Mouse (Mus musculus): ENCODE data around the gene Myh15. TPM values are rescaled to one million over a fixed set of nuclear protein-coding genes. Genes with fewer than 3 reads are reported as not detected.
"Not testable (repeated sequence)": the region's sequence is repeated elsewhere in the genome, so short reads cannot be mapped to it uniquely, and the experiment has no call there.

Myh15 gene
- polyA plus RNA-seq, 1 experiment from 2014 or later, result 0.05 TPM

DNA sequence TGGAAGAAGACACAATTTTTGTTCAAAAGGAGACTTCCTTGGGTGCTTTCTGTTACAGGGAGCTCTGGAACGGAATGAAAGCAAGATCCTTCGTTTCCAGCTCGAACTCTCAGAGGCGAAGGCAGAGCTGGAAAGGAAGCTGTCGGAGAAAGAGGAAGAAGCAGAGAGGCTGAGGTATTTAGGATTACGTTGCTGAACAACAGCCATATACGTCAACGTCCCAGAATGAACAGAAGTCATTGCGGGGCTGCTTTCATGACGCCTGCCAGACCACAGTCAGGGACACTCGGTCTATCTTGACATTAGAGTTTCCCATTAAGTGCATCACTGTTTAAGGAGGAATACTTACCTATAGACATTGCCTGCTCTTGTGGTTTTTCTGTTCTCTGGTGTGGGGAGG lies 108.4 kb downstream of the Myh15 start:
- H3K36me3 ChIP-seq, result no peaks in the 10 kb centered on the region
- no peaks in the 10 kb centered on the region for H3K4me1 ChIP-seq
- H3K4me2 ChIP-seq, result no peak overlapping the region
- H3K27ac ChIP-seq (replicated peaks), result no peak overlapping the region
- no peak overlapping the region for H3K9ac ChIP-seq (replicated peaks)
- H3K27me3 ChIP-seq (replicated peaks), result no peaks in the 10 kb centered on the region
- no peaks in the 10 kb centered on the region for H3K9me3 ChIP-seq (replicated peaks)
- no peak overlapping the region for H3K4me3 ChIP-seq (replicated peaks)
- ATAC-seq (ENCODE audit: low FRiP score), result no peak
- 87% methylated on average over 11 of the region's 11 CpGs for WGBS

DNA sequence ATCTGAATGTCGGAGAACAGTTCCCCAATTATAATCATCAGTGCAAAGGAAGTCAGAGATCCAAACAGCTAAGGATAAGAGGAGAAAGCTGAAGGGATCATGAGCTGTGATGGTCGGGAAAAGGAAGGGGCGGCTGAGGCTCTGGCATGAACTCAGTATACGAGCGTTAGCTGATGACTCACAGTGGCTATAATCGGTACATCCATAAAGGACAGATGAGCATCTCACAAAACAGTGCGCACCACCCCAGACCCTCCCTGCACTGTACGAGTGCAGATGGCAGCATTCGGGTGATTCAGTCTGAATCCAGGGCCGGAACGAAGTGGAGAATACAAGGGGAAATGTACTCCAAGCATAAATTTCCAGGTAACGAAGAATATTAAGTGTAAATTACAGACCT lies 110.0 kb downstream of the Myh15 start:
- no peaks in the 10 kb centered on the region for H3K9me3 ChIP-seq (replicated peaks)
- H3K4me2 ChIP-seq, result no peak overlapping the region
- WGBS, result 92% methylated on average over 12 of the region's 12 CpGs
- ATAC-seq (ENCODE audit: low FRiP score), result no peak
- H3K36me3 ChIP-seq, result no peaks in the 10 kb centered on the region
- H3K9ac ChIP-seq (replicated peaks), result no peak overlapping the region
- no peak overlapping the region for H3K4me3 ChIP-seq (replicated peaks)
- H3K4me1 ChIP-seq, result no peaks in the 10 kb centered on the region
- H3K27me3 ChIP-seq (replicated peaks), result no peaks in the 10 kb centered on the region
- H3K27ac ChIP-seq (replicated peaks), result no peak overlapping the region

DNA sequence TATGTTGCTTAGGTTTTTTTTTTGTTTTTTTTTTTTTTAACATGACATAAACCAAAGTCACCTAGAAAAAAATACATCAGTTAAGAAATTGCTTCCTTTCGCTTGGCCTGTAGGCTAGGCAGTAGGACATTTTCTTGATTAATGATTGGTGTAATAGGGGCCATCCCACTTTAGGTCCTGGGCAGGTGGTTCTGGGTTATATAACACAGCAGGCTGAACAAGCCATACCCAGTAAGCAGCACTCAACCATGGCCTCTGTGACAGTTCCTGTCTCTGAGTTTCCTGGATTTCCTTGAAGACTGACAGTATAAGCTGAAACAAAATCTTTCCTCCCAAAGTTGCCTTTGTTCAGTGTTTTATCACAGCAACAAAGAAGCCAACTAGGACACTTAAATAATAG lies 117.8 kb downstream of the Myh15 start:
- 81% methylated on average over 1 of the region's 1 CpGs for WGBS

DNA sequence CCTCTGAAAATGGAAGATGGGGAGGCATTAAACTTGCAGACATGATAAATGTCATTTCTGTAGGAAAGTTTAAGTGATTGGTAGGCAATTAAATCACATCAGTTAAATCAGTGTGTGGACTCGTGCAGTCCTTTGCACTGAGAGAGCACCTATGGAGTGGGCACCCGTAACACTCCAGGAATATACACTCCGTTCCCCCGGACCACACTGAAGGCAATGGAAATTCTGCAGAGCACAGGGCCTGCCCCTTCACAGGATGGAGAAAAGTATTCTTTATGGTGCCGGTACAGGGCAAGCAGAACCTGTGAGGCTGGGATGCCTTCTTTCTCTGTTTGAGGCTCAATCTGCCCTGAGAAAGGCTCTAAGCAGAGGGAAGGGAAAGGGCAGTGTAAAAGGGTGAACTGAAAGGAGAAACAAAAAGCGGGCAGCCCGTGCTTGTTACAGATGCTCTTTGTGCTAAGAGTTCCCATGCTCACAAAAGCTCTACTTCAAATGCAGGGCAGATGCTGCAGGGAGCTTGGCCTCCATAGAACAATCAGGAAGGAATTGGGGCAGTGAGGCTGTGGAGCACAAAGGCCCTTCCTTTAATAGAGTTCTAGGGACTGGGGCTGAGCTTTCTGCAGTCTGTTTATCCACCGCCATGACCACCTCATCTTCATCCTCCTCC lies 118.6 kb downstream of the Myh15 start:
- no peaks in the 10 kb centered on the region for H3K9me3 ChIP-seq (replicated peaks)
- H3K27me3 ChIP-seq (replicated peaks), result no peaks in the 10 kb centered on the region
- no peaks in the 10 kb centered on the region for H3K4me1 ChIP-seq
- WGBS, result 52% methylated on average over 8 of the region's 8 CpGs
- no peak overlapping the region for H3K27ac ChIP-seq (replicated peaks)
- H3K36me3 ChIP-seq, result no peaks in the 10 kb centered on the region
- no peak overlapping the region for H3K9ac ChIP-seq (replicated peaks)
- H3K4me3 ChIP-seq (replicated peaks), result no peak overlapping the region
- no peak overlapping the region for H3K4me2 ChIP-seq
- no peak for ATAC-seq (ENCODE audit: low FRiP score)

More for the DNA sequence above, 117.8 kb downstream of the Myh15 start:
- H3K27ac ChIP-seq (replicated peaks), result no peak overlapping the region
- no peak overlapping the region for H3K4me2 ChIP-seq
- no peaks in the 10 kb centered on the region for H3K27me3 ChIP-seq (replicated peaks)
- H3K4me1 ChIP-seq, result no peaks in the 10 kb centered on the region
- no peak overlapping the region for H3K9ac ChIP-seq (replicated peaks)
- no peaks in the 10 kb centered on the region for H3K36me3 ChIP-seq
- no peak overlapping the region for H3K4me3 ChIP-seq (replicated peaks)
- no peak for ATAC-seq (ENCODE audit: low FRiP score)
- H3K9me3 ChIP-seq (replicated peaks), result no peaks in the 10 kb centered on the region

DNA sequence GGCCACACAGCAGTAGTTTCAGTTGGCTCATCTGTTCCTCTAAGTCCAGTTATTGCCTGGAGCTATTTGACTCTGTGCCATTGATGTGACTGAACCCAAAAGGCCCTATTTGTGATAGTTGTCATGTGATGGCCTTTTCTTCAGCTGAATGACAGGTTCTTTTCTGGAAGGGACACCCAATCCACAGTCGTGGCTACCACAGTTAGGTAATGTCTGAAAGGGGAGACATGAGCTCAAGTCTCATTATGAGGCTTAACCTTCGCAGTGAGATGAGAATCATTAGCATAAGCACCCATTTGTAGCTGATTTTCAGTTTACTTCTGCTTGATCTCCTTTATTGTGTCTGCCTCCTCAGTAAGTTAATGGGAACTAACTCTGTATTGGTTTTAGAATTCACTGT lies 136.2 kb downstream of the Myh15 start:
- Histone ChIP-seq H3K4me1 (no peaks in the 10 kb centered on the region), H3K27ac (replicated peaks) (no peak overlapping the region), H3K27me3 (replicated peaks) (no peaks in the 10 kb centered on the region), H3K4me2 (no peak overlapping the region), H3K36me3 (no peaks in the 10 kb centered on the region), H3K4me3 (replicated peaks) (no peak overlapping the region), H3K9ac (replicated peaks) (no peak overlapping the region), H3K9me3 (replicated peaks) (no peaks in the 10 kb centered on the region)
- 54% methylated on average over 2 of the region's 2 CpGs for WGBS
- ATAC-seq (ENCODE audit: low FRiP score), result no peak

DNA sequence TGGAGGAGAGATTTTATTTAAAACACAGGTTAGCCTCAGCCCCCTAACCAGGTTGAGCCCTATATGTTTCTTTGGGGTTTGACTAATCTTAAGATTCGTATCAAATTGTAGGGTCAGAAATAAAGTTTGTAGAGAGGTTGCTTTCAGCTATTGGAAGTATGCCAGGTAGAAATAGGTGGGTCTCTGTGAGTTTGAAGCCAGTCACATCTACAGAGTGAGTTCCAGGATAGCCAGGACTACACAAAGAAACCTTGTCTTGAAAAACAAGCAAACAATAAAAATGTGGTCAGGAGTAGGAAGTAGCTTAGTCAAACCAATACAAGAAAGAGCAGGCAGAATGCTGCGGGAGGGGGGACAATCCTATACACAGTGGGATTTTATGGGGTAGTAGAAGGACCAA lies 136.7 kb downstream of the Myh15 start:
- Histone ChIP-seq H3K9me3 (replicated peaks) (no peaks in the 10 kb centered on the region), H3K27ac (replicated peaks) (no peak overlapping the region), H3K4me1 (no peaks in the 10 kb centered on the region), H3K9ac (replicated peaks) (no peak overlapping the region), H3K27me3 (replicated peaks) (no peaks in the 10 kb centered on the region), H3K4me3 (replicated peaks) (no peak overlapping the region), H3K4me2 (no peak overlapping the region), H3K36me3 (no peaks in the 10 kb centered on the region)
- 88% methylated on average over 2 of the region's 2 CpGs for WGBS
- ATAC-seq (ENCODE audit: low FRiP score), result no peak

DNA sequence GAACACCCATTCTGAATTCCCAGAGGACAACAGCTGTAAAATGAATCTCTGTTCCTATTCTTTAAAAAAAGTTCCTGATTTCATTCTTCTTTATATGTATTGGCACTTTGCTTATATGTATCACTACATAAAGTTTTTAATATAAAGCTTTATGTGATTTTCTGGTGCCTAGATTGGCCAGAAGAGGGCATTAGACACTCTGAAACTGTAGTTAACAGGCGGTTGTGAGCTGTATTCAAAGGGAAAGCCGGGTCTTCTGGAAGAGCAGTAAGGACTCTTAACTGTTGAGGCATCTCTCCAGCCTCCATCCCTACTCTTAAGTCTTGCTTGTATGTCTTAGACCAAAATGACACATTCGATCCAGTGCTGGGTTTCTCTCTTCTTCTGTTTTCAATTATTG lies 139.0 kb downstream of the Myh15 start:
- Histone ChIP-seq H3K4me3 (replicated peaks) (no peak overlapping the region), H3K36me3 (no peaks in the 10 kb centered on the region)
- ATAC-seq (ENCODE audit: low FRiP score), result no peak

DNA sequence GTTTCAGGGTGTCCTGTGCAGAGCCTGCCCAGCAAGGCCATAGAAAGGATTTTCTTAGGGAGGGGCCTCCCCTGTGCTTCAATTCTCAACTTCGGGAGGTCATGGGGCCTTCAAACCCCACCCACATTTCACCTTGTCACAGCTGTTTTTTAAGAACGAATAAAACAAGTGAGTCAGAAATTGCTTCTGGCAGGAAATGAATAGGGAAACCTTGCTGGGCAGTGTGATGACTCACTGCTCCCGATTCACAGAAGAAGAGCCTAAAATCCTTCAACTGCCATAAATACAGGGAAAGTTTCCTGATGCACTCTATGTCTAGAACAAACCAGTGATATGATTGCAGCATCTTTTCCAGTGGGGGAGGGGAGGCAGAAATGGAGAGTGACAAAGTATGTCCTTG lies 140.7 kb downstream of the Myh15 start:
- Histone ChIP-seq H3K9me3 (replicated peaks) (no peaks in the 10 kb centered on the region), H3K9ac (replicated peaks) (no peak overlapping the region), H3K27ac (replicated peaks) (no peak overlapping the region), H3K36me3 (no peaks in the 10 kb centered on the region), H3K4me1 (no peaks in the 10 kb centered on the region), H3K4me3 (replicated peaks) (no peak overlapping the region), H3K4me2 (no peak overlapping the region), H3K27me3 (replicated peaks) (no peaks in the 10 kb centered on the region)
- WGBS, result 69% methylated on average over 3 of the region's 3 CpGs
- ATAC-seq (ENCODE audit: low FRiP score), result no peak

More for the DNA sequence above, 139.0 kb downstream of the Myh15 start:
- WGBS, result 65% methylated on average over 3 of the region's 3 CpGs
- Histone ChIP-seq H3K4me2 (no peak overlapping the region), H3K27me3 (replicated peaks) (no peaks in the 10 kb centered on the region), H3K9ac (replicated peaks) (no peak overlapping the region), H3K9me3 (replicated peaks) (no peaks in the 10 kb centered on the region), H3K4me1 (no peaks in the 10 kb centered on the region), H3K27ac (replicated peaks) (no peak overlapping the region)

DNA sequence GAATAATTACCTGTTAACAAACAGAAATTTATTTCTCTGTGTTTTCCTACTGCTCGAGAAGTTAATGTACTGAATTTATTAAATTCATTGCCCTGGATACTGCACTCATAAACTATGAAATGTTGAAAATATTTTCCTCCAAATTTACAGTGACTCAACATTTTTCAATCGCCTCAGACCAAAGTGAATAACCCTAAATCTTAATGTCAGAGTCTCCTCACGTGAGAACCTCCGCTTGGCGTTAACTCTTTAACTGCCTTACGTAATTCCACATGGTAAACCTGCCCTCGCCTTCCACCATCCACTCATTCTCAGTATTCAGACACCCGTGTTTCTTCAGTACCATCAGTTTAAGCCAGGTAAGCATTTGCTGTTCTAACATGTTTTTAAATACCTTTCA lies 166.4 kb downstream of the Myh15 start:
- Histone ChIP-seq H3K9me3 (replicated peaks) (no peaks in the 10 kb centered on the region), H3K27me3 (replicated peaks) (no peaks in the 10 kb centered on the region), H3K9ac (replicated peaks) (no peak overlapping the region), H3K4me1 (no peaks in the 10 kb centered on the region), H3K4me3 (replicated peaks) (no peak overlapping the region), H3K4me2 (no peak overlapping the region), H3K36me3 (no peaks in the 10 kb centered on the region), H3K27ac (replicated peaks) (no peak overlapping the region)
- 72% methylated on average over 8 of the region's 8 CpGs for WGBS
- no peak for ATAC-seq (ENCODE audit: low FRiP score)

DNA sequence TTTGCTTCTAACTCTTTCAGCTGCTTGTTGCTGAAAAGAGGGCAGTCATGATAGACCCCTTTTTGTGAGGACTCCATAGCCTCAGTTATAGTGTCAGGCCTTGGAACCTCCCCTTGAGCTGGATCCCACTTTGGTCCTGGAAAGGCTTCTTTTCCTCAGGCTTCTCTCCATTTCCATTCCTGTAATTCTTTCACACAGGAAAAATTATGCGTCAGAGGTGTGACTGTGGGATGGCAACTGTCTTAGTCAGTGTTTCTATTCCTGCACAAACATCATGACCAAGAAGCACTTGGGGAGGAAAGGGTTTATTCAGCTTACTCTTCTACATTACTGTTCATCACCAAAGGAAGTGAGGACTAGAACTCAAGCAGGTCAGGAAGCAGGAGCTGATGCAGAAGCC lies 186.2 kb downstream of the Myh15 start:
- not testable (repeated sequence) for H3K4me1 ChIP-seq; H3K4me2 ChIP-seq; H3K9ac ChIP-seq (replicated peaks); H3K27ac ChIP-seq (replicated peaks); H3K9me3 ChIP-seq (replicated peaks); H3K4me3 ChIP-seq (replicated peaks); H3K27me3 ChIP-seq (replicated peaks); ATAC-seq (ENCODE audit: low FRiP score); H3K36me3 ChIP-seq
- WGBS, result 97% methylated on average over 1 of the region's 1 CpGs
